Mouse (Mus musculus): ENCODE results near the gene Chrna10.

Chrna10 gene

GRCm38 (mm10) chr7:102116579-102117331, at the start of gene Chrna10:
Gene Chrna10, minus strand, starts transcription at chr7:102116828.
- no peak for DNase-seq (ENCODE audit: low spot score in 2 of 2)

- DNase-seq (ENCODE audit: low spot score in 2 of 2), result no peak
These were observed 37.1 kb upstream of the Chrna10 start for GRCm38 (mm10) chr7:102153691-102154090.

GRCm38 (mm10) chr7:102137898-102138297, 21.3 kb upstream of the Chrna10 start:
- DNase-seq (ENCODE audit: low spot score in 2 of 2), result no peak

GRCm38 (mm10) chr7:102137464-102137863, 20.8 kb upstream of the Chrna10 start:
- no peak for DNase-seq (ENCODE audit: low spot score in 2 of 2)

GRCm38 (mm10) chr7:102132395-102132794, 15.8 kb upstream of the Chrna10 start:
- no peak for DNase-seq (ENCODE audit: low spot score in 2 of 2)

GRCm38 (mm10) chr7:102120326-102120725, 3.7 kb upstream of the Chrna10 start:
- no peak for DNase-seq (ENCODE audit: low spot score in 2 of 2)

GRCm38 (mm10) chr7:102117382-102117781, 754 bp upstream of the Chrna10 start:
- DNase-seq (ENCODE audit: low spot score in 2 of 2), result no peak

- DNase-seq (ENCODE audit: low spot score in 2 of 2), result no peak
These were observed 3.4 kb downstream of the Chrna10 start for GRCm38 (mm10) chr7:102113151-102113729.

GRCm38 (mm10) chr7:102109746-102110145, 6.9 kb downstream of the Chrna10 start:
- no peak for DNase-seq (ENCODE audit: low spot score in 2 of 2)

GRCm38 (mm10) chr7:102109171-102109570, 7.5 kb downstream of the Chrna10 start, which contains the start of gene Art5:
Gene Art5, minus strand, starts transcription at chr7:102109489.
- no peak for DNase-seq (ENCODE audit: low spot score in 2 of 2)

GRCm38 (mm10) chr7:102108206-102108605, 8.4 kb downstream of the Chrna10 start:
- DNase-seq (ENCODE audit: low spot score in 2 of 2), result no peak

GRCm38 (mm10) chr7:102106700-102107141, 9.9 kb downstream of the Chrna10 start:
- no peak for DNase-seq (ENCODE audit: low spot score in 2 of 2)

GRCm38 (mm10) chr7:102104126-102104525, 12.5 kb downstream of the Chrna10 start:
- no peak for DNase-seq (ENCODE audit: low spot score in 2 of 2)

- no peak for DNase-seq (ENCODE audit: low spot score in 2 of 2)
These were observed 13.1 kb downstream of the Chrna10 start for GRCm38 (mm10) chr7:102103555-102103954.

- no peak for DNase-seq (ENCODE audit: low spot score in 2 of 2)
These were observed 13.9 kb downstream of the Chrna10 start for GRCm38 (mm10) chr7:102102696-102103095.

- DNase-seq (ENCODE audit: low spot score in 2 of 2), result no peak
These were observed 14.4 kb downstream of the Chrna10 start for GRCm38 (mm10) chr7:102102241-102102640.

- no peak for DNase-seq (ENCODE audit: low spot score in 2 of 2)
These were observed 15.1 kb downstream of the Chrna10 start, which contains the start of gene Art1 for GRCm38 (mm10) chr7:102101487-102101886. Gene Art1, plus strand, starts transcription at chr7:102101743.

- no peak for DNase-seq (ENCODE audit: low spot score in 2 of 2)
These were observed 15.8 kb downstream of the Chrna10 start for GRCm38 (mm10) chr7:102100868-102101267.

- DNase-seq (ENCODE audit: low spot score in 2 of 2), result peak in 1 of 2 experiments; percentile 8
These were observed 16.6 kb downstream of the Chrna10 start for GRCm38 (mm10) chr7:102099760-102100661.

GRCm38 (mm10) chr7:102087336-102087735, 29.3 kb downstream of the Chrna10 start:
- no peak for DNase-seq (ENCODE audit: low spot score in 2 of 2)

GRCm38 (mm10) chr7:102084041-102084696, 32.5 kb downstream of the Chrna10 start:
- no peak for DNase-seq (ENCODE audit: low spot score in 2 of 2)
